ENCODE assay signal across 9 mouse cellular contexts in the genomic region with DNA sequence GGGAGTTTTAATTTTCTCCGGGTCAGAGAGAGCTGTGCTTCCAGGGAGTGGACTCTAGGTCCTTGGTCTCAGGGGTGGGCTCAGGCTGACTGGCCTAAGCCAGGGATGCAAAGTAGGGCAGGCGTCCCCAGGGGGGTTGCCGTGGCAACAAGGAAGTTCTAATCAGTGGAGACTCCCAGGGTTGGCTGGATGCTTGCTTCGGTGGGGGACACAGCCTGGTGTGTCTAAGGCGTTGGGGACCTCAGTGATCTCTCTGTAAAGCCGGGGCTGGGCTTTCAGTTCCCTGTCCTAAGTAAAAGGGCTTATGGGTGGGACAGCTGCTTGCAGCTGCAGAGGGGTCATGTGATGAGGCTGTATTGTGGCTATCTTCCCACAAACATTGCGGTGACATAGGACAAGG.
DNase-seq lines count a peak whose midpoint lies in the region; ATAC-seq and TF ChIP-seq lines count a peak whose summit lies in the region.
"Had no signal": no experiment of that assay in that cellular context is flagged by ENCODE, and none has a peak within 500 bp of the region (broad histone marks: within the 10 kb centered on the region; RNA-seq: fewer than 3 reads in every experiment).

No protein-coding gene starts in this region.

- DNase-seq in heart, adult 2 months = peak; percentile 56 to 71
- DNase-seq in heart, embryonic 10.5 days (ENCODE audit: low spot score) = no peak
- peak; percentile 29 to 42 for DNase-seq in gastrocnemius, postnatal 36 days
- no peak for DNase-seq in adrenal gland, postnatal 36 days

- H3K4me1 ChIP-seq in heart, adult 2 months (ENCODE audit: control insufficient read depth, insufficient read depth, low read length) = no peaks in the 10 kb centered on the region
- peaks cover 36% of the 10 kb centered on the region for H3K4me1 ChIP-seq in heart, embryonic 10.5 days
- no peaks in the 10 kb centered on the region for H3K4me1 ChIP-seq in brown adipose tissue, adult 24 weeks (ENCODE audit: control insufficient read depth, insufficient read depth, insufficient read length, low read length)
- peaks cover 34% of the 10 kb centered on the region for H3K4me1 ChIP-seq in midbrain, embryonic 13.5 days (replicated peaks)

- H3K27ac ChIP-seq in heart, adult 2 months = peak overlapping the region; percentile 36; the same call in 1 of the 2 replicates
- no peak overlapping the region for H3K27ac ChIP-seq in heart, embryonic 10.5 days
- H3K27ac ChIP-seq in brown adipose tissue, adult 24 weeks (replicated peaks; ENCODE audit: low read depth, low read length) = 0 out of 2 replicates have a peak overlapping the region, but pooled peaks have one; percentile 12
- H3K27ac ChIP-seq in midbrain, embryonic 13.5 days = no peak overlapping the region; the same call in 1 of the 2 replicates
- H3K27ac ChIP-seq: heart, embryonic 13.5 days had no signal

- no peak overlapping the region for H3K4me3 ChIP-seq in heart, adult 2 months
- H3K4me3 ChIP-seq in heart, embryonic 10.5 days = no peak overlapping the region
- H3K4me3 ChIP-seq in brown adipose tissue, adult 24 weeks (ENCODE audit: insufficient read depth, low read depth, low read length) = no peak overlapping the region
- no peak overlapping the region for H3K4me3 ChIP-seq in midbrain, embryonic 13.5 days (replicated peaks)
- H3K4me3 ChIP-seq: heart, embryonic 13.5 days had no signal

- no peak overlapping the region for H3K9ac ChIP-seq in heart, adult 2 months (ENCODE audit: low read depth, low read length)
- H3K9ac ChIP-seq in midbrain, embryonic 13.5 days (replicated peaks) = no peak overlapping the region
- H3K9ac ChIP-seq: heart, embryonic 13.5 days had no signal

- no peak for TF ChIP-seq POLR2A in heart, adult 2 months (IDR thresholded peaks at IDR 0.05; ENCODE audit: insufficient read depth, low read depth, low read length)

- intact Hi-C loops in heart, adult 2 months (cut with DNase I) = no loop called here
- intact Hi-C loops in gastrocnemius, postnatal 36 days (cut with DNase I) = no loop called here

- WGBS in heart, adult 2 months = 21% methylated on average over 7 of the region's 7 CpGs
- WGBS in heart, embryonic 10.5 days = 15% methylated on average over 7 of the region's 7 CpGs
- WGBS in midbrain, embryonic 13.5 days = 4% methylated on average over 7 of the region's 7 CpGs

- TF ChIP-seq EP300 in heart, adult 2 months (IDR thresholded peaks at IDR 0.05; ENCODE audit: insufficient read depth, low read depth, low read length) = no peak

- H3K4me2 ChIP-seq in midbrain, embryonic 13.5 days (replicated peaks) = peak overlapping the region; percentile 15; the same call in 1 of the 2 replicates
- H3K4me2 ChIP-seq: heart, embryonic 13.5 days had no signal

- no peaks in the 10 kb centered on the region for H3K27me3 ChIP-seq in heart, adult 2 months (ENCODE audit: control insufficient read depth, insufficient read depth, low read length)
- peaks cover 60% of the 10 kb centered on the region for H3K27me3 ChIP-seq in heart, embryonic 10.5 days (ENCODE audit: insufficient read depth, poor library complexity, severe bottlenecking)
- H3K27me3 ChIP-seq in midbrain, embryonic 13.5 days = no peaks in the 10 kb centered on the region

- H3K36me3 ChIP-seq in heart, adult 2 months (ENCODE audit: control insufficient read depth, insufficient read depth, low read length) = no peaks in the 10 kb centered on the region
- no peaks in the 10 kb centered on the region for H3K36me3 ChIP-seq in heart, embryonic 10.5 days
- no peaks in the 10 kb centered on the region for H3K36me3 ChIP-seq in midbrain, embryonic 13.5 days
- H3K36me3 ChIP-seq: heart, embryonic 13.5 days had no signal

- peak; percentile 67 for ATAC-seq in midbrain, embryonic 13.5 days
- ATAC-seq in erythroblast, adult 5-6 weeks (replicated peaks; ENCODE audit: low FRiP score, poor library complexity, severe bottlenecking) = no peak
- no peak for ATAC-seq in CD4-positive, CD25-positive, alpha-beta regulatory T cell, adult 4 months

- no peaks in the 10 kb centered on the region for H3K9me3 ChIP-seq in heart, embryonic 10.5 days
- no peaks in the 10 kb centered on the region for H3K9me3 ChIP-seq in midbrain, embryonic 13.5 days
- H3K9me3 ChIP-seq: heart, embryonic 13.5 days had no signal

- no peaks in the 10 kb centered on the region for H3K79me2 ChIP-seq in heart, adult 2 months (replicated peaks; ENCODE audit: control insufficient read depth, insufficient read depth, low read length)

- no peak for TF ChIP-seq CTCF in heart, adult 2 months (IDR thresholded peaks at IDR 0.05)

Comparison
In these comparisons a context has a peak if more than half of its experiments do, and no peak if none do; other contexts are left out.
1. DNase-seq: peak in heart, adult 2 months (2 of 2) and gastrocnemius, postnatal 36 days (2 of 2); none in heart, embryonic 10.5 days (single experiment) and adrenal gland, postnatal 36 days (0 of 2).
2. H3K27ac ChIP-seq: peak in heart, adult 2 months (single experiment) and brown adipose tissue, adult 24 weeks (single experiment); none in heart, embryonic 10.5 days (single experiment) and midbrain, embryonic 13.5 days (single experiment).